Mouse (Mus musculus): ENCODE results near the gene 2900011O08Rik. TPM values are rescaled to one million over a fixed set of nuclear protein-coding genes. Genes with fewer than 3 reads are reported as not detected.

The 2900011O08Rik gene
- polyA plus RNA-seq, 1 experiment from 2014 or later: 22.4 TPM

DNA sequence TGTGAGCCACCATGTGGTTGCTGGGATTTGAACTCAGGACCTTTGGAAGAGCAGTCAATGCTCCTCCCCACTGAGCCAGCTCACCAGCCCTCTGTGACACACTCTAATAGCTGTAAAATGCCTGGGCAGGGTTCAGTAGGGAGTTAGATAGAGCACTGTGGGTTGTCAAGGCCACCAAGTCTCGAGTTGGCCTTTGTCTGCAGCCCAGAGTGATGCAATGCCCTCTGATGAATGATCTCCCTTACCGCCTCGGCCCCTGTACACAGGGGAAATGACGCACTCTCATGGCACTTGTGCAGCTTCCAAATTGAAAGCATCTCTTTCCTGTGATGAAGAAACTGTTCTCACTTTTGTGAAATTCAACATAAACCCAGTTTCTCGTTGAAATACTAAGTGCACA lies 145.4 kb downstream of the 2900011O08Rik start:
- peaks cover 100% of the 10 kb centered on the region for H3K36me3 ChIP-seq
- WGBS: 92% methylated on average over 5 of the region's 5 CpGs
- H3K27ac ChIP-seq: no peak overlapping the region
- H3K27me3 ChIP-seq (ENCODE audit: insufficient read depth, poor library complexity, severe bottlenecking): no peaks in the 10 kb centered on the region
- DNase-seq (ENCODE audit: low spot score): no peak
- no peak overlapping the region for H3K4me3 ChIP-seq
- no peaks in the 10 kb centered on the region for H3K4me1 ChIP-seq (replicated peaks)
- H3K9me3 ChIP-seq: no peaks in the 10 kb centered on the region

DNA sequence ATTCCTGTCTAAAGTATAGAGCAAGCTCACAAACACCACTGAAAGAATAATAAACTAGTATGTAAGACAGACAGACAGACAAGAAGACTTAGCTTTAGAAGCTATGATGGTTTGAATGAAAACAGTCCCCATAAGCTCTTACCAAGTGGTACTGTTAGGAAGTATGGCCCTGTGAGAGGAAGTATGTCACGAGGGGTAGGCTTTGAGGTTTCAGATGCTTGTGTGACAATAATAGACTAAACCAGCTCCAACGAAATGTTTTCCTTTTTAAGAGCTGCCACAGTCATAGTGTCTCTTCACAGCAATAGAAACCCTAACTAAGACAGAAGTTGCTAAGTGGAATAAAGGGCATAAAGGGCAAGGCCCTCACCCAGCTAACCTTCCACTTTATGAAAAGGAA lies 148.6 kb downstream of the 2900011O08Rik start:
- no peaks in the 10 kb centered on the region for H3K4me1 ChIP-seq (replicated peaks)
- no peak for DNase-seq (ENCODE audit: low spot score)
- H3K36me3 ChIP-seq: peaks cover 99% of the 10 kb centered on the region
- WGBS: 93% methylated on average over 2 of the region's 2 CpGs
- no peaks in the 10 kb centered on the region for H3K9me3 ChIP-seq
- H3K27me3 ChIP-seq (ENCODE audit: insufficient read depth, poor library complexity, severe bottlenecking): no peaks in the 10 kb centered on the region
- H3K27ac ChIP-seq: no peak overlapping the region
- no peak overlapping the region for H3K4me3 ChIP-seq

DNA sequence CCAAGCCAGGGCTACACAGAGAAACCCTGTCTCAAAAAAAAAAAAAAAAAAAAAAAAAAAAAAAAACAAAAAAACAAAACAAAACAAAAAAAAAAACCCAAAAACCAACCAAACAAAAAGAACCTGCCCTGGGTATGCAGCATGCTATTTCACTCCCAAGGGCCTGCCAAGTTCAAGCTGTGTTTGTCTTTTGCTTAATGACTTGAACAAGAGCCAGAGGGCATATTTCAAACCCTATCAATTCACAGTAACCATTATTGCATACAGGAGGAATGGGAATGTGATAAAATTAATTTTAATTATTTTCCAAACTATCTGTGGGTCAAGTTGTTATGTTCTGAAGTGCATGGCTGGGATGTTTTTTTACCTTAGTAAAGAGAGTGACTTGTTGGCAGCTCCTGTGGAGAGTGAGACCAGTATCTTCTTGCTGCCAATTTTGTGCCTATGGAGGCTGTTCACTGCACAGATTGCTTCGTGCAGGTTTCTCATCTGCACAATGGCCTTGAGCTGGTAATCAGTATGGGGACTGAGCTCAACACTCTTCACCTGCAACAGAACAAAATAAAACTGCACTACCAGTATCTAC lies 151.7 kb downstream of the 2900011O08Rik start:
- peaks cover 99% of the 10 kb centered on the region for H3K36me3 ChIP-seq
- WGBS: 85% methylated on average over 1 of the region's 1 CpGs

DNA sequence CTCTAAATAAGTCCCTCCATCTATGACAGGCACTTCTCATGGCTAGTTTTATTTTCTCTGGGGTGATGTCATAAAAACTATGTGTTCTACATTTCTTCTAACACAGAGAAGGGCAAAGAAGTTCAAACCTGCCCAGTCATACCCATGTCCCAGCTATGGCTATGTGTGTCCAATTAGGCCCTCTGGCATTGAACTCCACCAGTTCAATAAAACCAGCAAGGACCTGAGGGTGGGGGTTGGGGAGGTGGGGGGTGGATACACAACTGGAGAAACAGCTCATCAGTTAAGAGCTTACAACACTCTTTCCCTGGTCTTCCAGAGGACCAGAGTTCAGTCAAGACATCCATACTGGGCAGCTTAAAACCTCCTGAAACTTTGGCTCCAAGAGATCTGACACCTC lies 152.7 kb downstream of the 2900011O08Rik start:
- H3K36me3 ChIP-seq: peaks cover 99% of the 10 kb centered on the region
- H3K4me1 ChIP-seq (replicated peaks): no peaks in the 10 kb centered on the region
- no peak for DNase-seq (ENCODE audit: low spot score)
- no peaks in the 10 kb centered on the region for H3K27me3 ChIP-seq (ENCODE audit: insufficient read depth, poor library complexity, severe bottlenecking)
- H3K9me3 ChIP-seq: no peaks in the 10 kb centered on the region
- no peak overlapping the region for H3K27ac ChIP-seq
- H3K4me3 ChIP-seq: no peak overlapping the region

More for the DNA sequence above, 151.7 kb downstream of the 2900011O08Rik start:
- no peaks in the 10 kb centered on the region for H3K27me3 ChIP-seq (ENCODE audit: insufficient read depth, poor library complexity, severe bottlenecking)
- no peak overlapping the region for H3K4me3 ChIP-seq
- DNase-seq (ENCODE audit: low spot score): no peak
- no peaks in the 10 kb centered on the region for H3K9me3 ChIP-seq
- H3K4me1 ChIP-seq (replicated peaks): no peaks in the 10 kb centered on the region
- no peak overlapping the region for H3K27ac ChIP-seq

DNA sequence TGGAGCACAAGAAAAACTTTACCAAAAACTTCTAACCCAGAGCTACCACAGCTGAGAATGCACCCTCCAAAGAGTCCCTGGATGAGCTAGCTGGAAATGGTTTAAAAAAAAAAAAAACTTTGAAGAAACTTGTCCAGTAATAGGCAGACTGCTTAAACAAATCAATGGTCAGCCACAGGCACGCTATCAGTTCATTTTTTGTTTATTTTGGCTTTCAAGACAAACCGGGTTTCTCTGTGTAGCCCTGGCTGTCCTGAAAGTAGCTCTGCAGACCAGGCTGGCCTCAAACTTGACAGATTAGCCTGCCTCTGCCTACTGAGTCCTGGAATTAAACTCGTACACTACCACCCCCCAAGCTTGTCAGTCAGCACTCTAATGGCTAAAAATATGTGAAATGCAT lies 156.9 kb downstream of the 2900011O08Rik start:
- H3K36me3 ChIP-seq: peaks cover 99% of the 10 kb centered on the region
- DNase-seq (ENCODE audit: low spot score): no peak
- H3K4me3 ChIP-seq: no peak overlapping the region
- WGBS: 94% methylated on average over 3 of the region's 3 CpGs
- no peaks in the 10 kb centered on the region for H3K4me1 ChIP-seq (replicated peaks)
- H3K27ac ChIP-seq: no peak overlapping the region
- no peaks in the 10 kb centered on the region for H3K27me3 ChIP-seq (ENCODE audit: insufficient read depth, poor library complexity, severe bottlenecking)
- no peaks in the 10 kb centered on the region for H3K9me3 ChIP-seq

DNA sequence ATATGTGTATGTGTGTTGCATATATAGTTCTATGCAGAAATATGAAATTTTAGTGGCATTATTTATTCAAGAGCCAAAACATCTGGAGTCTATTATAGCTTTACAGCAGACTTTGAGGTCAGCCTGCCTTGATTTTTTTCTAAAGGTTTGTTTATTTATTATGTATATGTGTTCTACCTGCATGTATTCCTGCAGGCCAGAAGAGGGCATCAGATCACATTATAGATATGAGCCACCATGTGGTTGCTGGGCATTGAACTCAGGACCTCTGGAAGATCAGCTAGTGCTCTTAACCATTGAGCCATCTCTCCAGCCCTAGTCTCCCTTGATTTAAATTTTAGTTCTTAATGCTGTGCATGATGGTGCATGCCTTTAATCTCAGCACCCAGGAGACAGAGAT lies 161.3 kb downstream of the 2900011O08Rik start:
- no peaks in the 10 kb centered on the region for H3K4me1 ChIP-seq (replicated peaks)
- no peaks in the 10 kb centered on the region for H3K27me3 ChIP-seq (ENCODE audit: insufficient read depth, poor library complexity, severe bottlenecking)
- H3K4me3 ChIP-seq: no peak overlapping the region
- peaks cover 96% of the 10 kb centered on the region for H3K36me3 ChIP-seq
- H3K9me3 ChIP-seq: no peaks in the 10 kb centered on the region
- no peak for DNase-seq (ENCODE audit: low spot score)
- no peak overlapping the region for H3K27ac ChIP-seq

Other genes starting within 250 kb of the 2900011O08Rik start
- gene Rrn3, start 205.9 kb upstream of the 2900011O08Rik start, polyA plus RNA-seq (2016; fragmentation: Nextera tagmentation; extraction: Ambion mirVana): 96.5 and 104 TPM in 2 replicates
- 137 and 169 TPM in 2 replicates for gene Ntan1, start 167.8 kb upstream of the 2900011O08Rik start, polyA plus RNA-seq (2016; fragmentation: Nextera tagmentation; extraction: Ambion mirVana)
- gene Pdxdc1, start 83.5 kb upstream of the 2900011O08Rik start, polyA plus RNA-seq (2016; fragmentation: Nextera tagmentation; extraction: Ambion mirVana): 68.7 and 71.7 TPM in 2 replicates
- 3.3 and 4.6 TPM in 2 replicates for gene Mpv17l, start 83.4 kb upstream of the 2900011O08Rik start, polyA plus RNA-seq (2016; fragmentation: Nextera tagmentation; extraction: Ambion mirVana)
- 0.54 and 1.4 TPM in 2 replicates for gene Ifitm7, start 284 bp downstream of the 2900011O08Rik start, polyA plus RNA-seq (2016; fragmentation: Nextera tagmentation; extraction: Ambion mirVana)
- 151 and 188 TPM in 2 replicates for gene Nde1, start 176.7 kb downstream of the 2900011O08Rik start, polyA plus RNA-seq (2016; fragmentation: Nextera tagmentation; extraction: Ambion mirVana)
- 14.3 and 15.3 TPM in 2 replicates for gene Marf1, start 176.7 kb downstream of the 2900011O08Rik start, polyA plus RNA-seq (2016; fragmentation: Nextera tagmentation; extraction: Ambion mirVana)